Mouse (Mus musculus) heart, postnatal 0 days (tissue): ENCODE data around the gene Kynu. TPM values are rescaled to one million over a fixed set of nuclear protein-coding genes. Genes with fewer than 3 reads are reported as not detected.
A peak's percentile ranks its signal among the peaks of the same experiment; 100 is the strongest.

Experiments
- ATAC-seq: fragments of 200-750 bp; cut with Nextera tagmentation; 2 replicates; pipeline ENCODE4 v1.8.0; 2017; ENCODE audit warnings: low read depth, moderate number of reproducible peaks, moderate library complexity; ENCODE audit not compliant: insufficient read depth
- DNase-seq: peaks from one replicate; pipeline ENCODE4 v3.0.0-alpha.2; 2016; ENCODE audit warnings: low spot score
- H3K27ac ChIP-seq: fragments of 300-500 bp; sonication (generic); 2 replicates; pipeline ENCODE4 v1.5.1; 2014; ENCODE audit warnings: low read depth, mild to moderate bottlenecking
- H3K27me3 ChIP-seq: fragments of 300-500 bp; sonication (generic); 2 replicates; pipeline ENCODE4 v1.6.1; 2014; ENCODE audit warnings: low read length, mixed read lengths; ENCODE audit not compliant: control insufficient read depth, insufficient read depth
- H3K36me3 ChIP-seq: fragments of 300-500 bp; sonication (generic); replicated peaks from 2 replicates; pipeline ENCODE4 v1.6.1; 2014; ENCODE audit warnings: low read length, mixed read lengths; ENCODE audit not compliant: control insufficient read depth, insufficient read depth
- H3K4me1 ChIP-seq: fragments of 300-500 bp; sonication (generic); 2 replicates; pipeline ENCODE4 v1.6.1; 2014; ENCODE audit warnings: antibody characterized with exemption; ENCODE audit not compliant: control insufficient read depth, insufficient read depth
- H3K4me2 ChIP-seq: fragments of 300-500 bp; sonication (generic); 2 replicates; pipeline ENCODE4 v1.6.1; 2014; ENCODE audit warnings: low read depth, mild to moderate bottlenecking, low read length, moderate library complexity
- H3K4me3 ChIP-seq: fragments of 300-500 bp; sonication (generic); 2 replicates; pipeline ENCODE4 v1.5.1; 2014; ENCODE audit warnings: low read depth, low read length
- H3K9ac ChIP-seq: fragments of 300-500 bp; sonication (generic); replicated peaks from 2 replicates; pipeline ENCODE4 v1.6.1; 2014; ENCODE audit warnings: low read depth, low read length, mixed read lengths
- H3K9me3 ChIP-seq: fragments of 300-500 bp; sonication (generic); replicated peaks from 2 replicates; pipeline ENCODE4 v1.6.1; 2016; ENCODE audit warnings: low read length; ENCODE audit not compliant: control insufficient read depth
- CTCF ChIP-seq: IDR thresholded peaks from 2 replicates; pipeline ENCODE4 v1.5.1; 2016; ENCODE audit warnings: antibody characterized with exemption, control low read depth, low read depth
- EP300 ChIP-seq: IDR thresholded peaks from 2 replicates; pipeline ENCODE4 v1.6.1; 2016; ENCODE audit warnings: antibody characterized with exemption, low read depth
- WGBS: fragments of 180-500 bp; shearing (Covaris S2); extraction: QIAGEN DNeasy Blood & Tissue Kit; methylation state at CpG from one replicate; pipeline ENCODE4 v1.1.7; 2014; 5-methylcytosine and 5-hydroxymethylcytosine counted together
- polyA plus RNA-seq: library from polyadenylated mRNA; unstranded; fragments of >200 nt; fragmentation: Nextera tagmentation; extraction: Ambion mirVana; gene quantifications from 2 replicates; pipeline ENCODE4 v1.2.1, GENCODE M21; 2015
- total RNA-seq: library from RNA; depleted of rRNA; stranded (reverse); fragments of >200 nt; gene quantifications from 2 replicates; pipeline ENCODE4 v1.2.3, GENCODE M21; 2014; ENCODE audit warnings: low replicate concordance; rRNA removed

Gene Kynu
- total and polyA plus RNA-seq, 2 experiments from 2014 or later: not detected

DNA sequence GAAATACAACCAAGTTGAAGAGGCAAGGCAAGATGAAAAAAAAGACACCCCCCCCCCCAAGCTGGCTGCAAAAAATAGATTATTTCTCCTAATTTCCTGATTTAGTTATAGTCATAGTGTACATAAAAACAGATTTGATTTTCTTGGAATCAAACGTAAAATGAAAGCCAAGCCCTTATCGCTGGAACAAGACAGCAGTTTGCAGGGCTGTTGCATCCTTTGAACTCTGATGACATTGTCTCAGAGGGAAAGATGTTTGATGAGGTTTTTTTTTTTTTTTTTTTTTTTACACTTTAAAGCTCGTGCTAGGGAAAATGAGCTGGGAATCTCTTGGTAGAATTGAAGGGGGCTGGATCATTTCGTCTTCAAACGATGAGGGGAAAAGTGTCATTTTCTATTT is 172.1 kb downstream of the Kynu start:
- Histone ChIP-seq H3K4me3 (no peak overlapping the region), H3K4me2 (no peak overlapping the region; the same call in 1 of the 2 replicates), H3K27me3 (no peaks in the 10 kb centered on the region), H3K9me3 (no peaks in the 10 kb centered on the region), H3K36me3 (no peaks in the 10 kb centered on the region), H3K4me1 (no peaks in the 10 kb centered on the region), H3K27ac (no peak overlapping the region), H3K9ac (no peak overlapping the region)
- DNase-seq (no peak), ATAC-seq (no peak)
- TF ChIP-seq CTCF (no peak), EP300 (no peak)
- WGBS: 57% methylated on average over 5 of the region's 5 CpGs

- no peak overlapping the region for H3K27ac ChIP-seq
- ATAC-seq: no peak
- TF ChIP-seq EP300 (no peak), CTCF (no peak)
- no peak for DNase-seq
- H3K4me1 ChIP-seq: no peaks in the 10 kb centered on the region
- no peaks in the 10 kb centered on the region for H3K9me3 ChIP-seq
- H3K9ac ChIP-seq: no peak overlapping the region
- H3K4me2 ChIP-seq: peak overlapping the region; percentile 15; the same call in 1 of the 2 replicates
- H3K27me3 ChIP-seq: no peaks in the 10 kb centered on the region
- H3K36me3 ChIP-seq: no peaks in the 10 kb centered on the region
- 37% methylated on average over 8 of the region's 8 CpGs for WGBS
- H3K4me3 ChIP-seq: no peak overlapping the region
Measured at GRCm38 (mm10) chr2:43727693-43728092, 172.6 kb downstream of the Kynu start.

- TF ChIP-seq EP300 (no peak), CTCF (no peak)
- H3K4me1 ChIP-seq: no peaks in the 10 kb centered on the region
- no peaks in the 10 kb centered on the region for H3K27me3 ChIP-seq
- H3K4me2 ChIP-seq: no peak overlapping the region
- H3K4me3 ChIP-seq: no peak overlapping the region
- 78% methylated on average over 3 of the region's 3 CpGs for whole genome bisulfite sequencing
- no peak for DNase-seq
- ATAC-seq: no peak
- no peaks in the 10 kb centered on the region for H3K9me3 ChIP-seq
- no peak overlapping the region for H3K9ac ChIP-seq
- no peak overlapping the region for H3K27ac ChIP-seq
- H3K36me3 ChIP-seq: no peaks in the 10 kb centered on the region
Measured at GRCm38 (mm10) chr2:43728831-43729230, 173.7 kb downstream of the Kynu start.

Other genes starting within 250 kb of the Kynu start
- gene Arhgap15, start 193.5 kb downstream of the Kynu start, total RNA-seq: 1.7 and 2.2 TPM in 2 replicates
- gene Arhgap15, start 193.5 kb downstream of the Kynu start, polyA plus RNA-seq: 0.46 and 0.55 TPM in 2 replicates